Mouse (Mus musculus) spleen, adult 18-20 months (tissue): Measurements from ENCODE around the gene St5.

Experiments
- DNase-seq, 2 experiments: peaks; one replicate each; pipeline ENCODE4 v3.0.0; 2022; ENCODE audit warnings: mixed read lengths in 2 of 2

Gene St5

GRCm38 (mm10) chr7:109636086-109636792, 67.2 kb downstream of the St5 start:
- DNase-seq: no peak

GRCm38 (mm10) chr7:109633404-109634085, 69.9 kb downstream of the St5 start:
- no peak for DNase-seq

GRCm38 (mm10) chr7:109631330-109631729, 72.1 kb downstream of the St5 start:
- no peak for DNase-seq

- no peak for DNase-seq
These were observed 73.3 kb downstream of the St5 start for GRCm38 (mm10) chr7:109629871-109630778.

- no peak for DNase-seq
These were observed 74.3 kb downstream of the St5 start for GRCm38 (mm10) chr7:109628935-109629609.

GRCm38 (mm10) chr7:109627851-109628250, 75.6 kb downstream of the St5 start:
- no peak for DNase-seq

- no peak for DNase-seq
These were observed 81.1 kb downstream of the St5 start for GRCm38 (mm10) chr7:109622234-109622838.

GRCm38 (mm10) chr7:109620967-109621366, 82.4 kb downstream of the St5 start:
- DNase-seq: no peak

GRCm38 (mm10) chr7:109620288-109620687, 83.1 kb downstream of the St5 start:
- DNase-seq: no peak

- DNase-seq: peak; percentile 25 to 66
These were observed 84.7 kb downstream of the St5 start for GRCm38 (mm10) chr7:109618721-109619120.

GRCm38 (mm10) chr7:109617838-109618237, 85.6 kb downstream of the St5 start:
- no peak for DNase-seq

GRCm38 (mm10) chr7:109616034-109616979, 87.1 kb downstream of the St5 start:
- DNase-seq: no peak

- no peak for DNase-seq
These were observed 87.8 kb downstream of the St5 start for GRCm38 (mm10) chr7:109615601-109616000.

- DNase-seq: no peak
These were observed 88.5 kb downstream of the St5 start for GRCm38 (mm10) chr7:109614939-109615338.

- DNase-seq: no peak
These were observed 89.8 kb downstream of the St5 start for GRCm38 (mm10) chr7:109613531-109614021.

- DNase-seq: no peak
These were observed 90.4 kb downstream of the St5 start for GRCm38 (mm10) chr7:109613051-109613450.

GRCm38 (mm10) chr7:109612531-109612930, 90.9 kb downstream of the St5 start:
- no peak for DNase-seq

GRCm38 (mm10) chr7:109610348-109610747, 93.1 kb downstream of the St5 start:
- DNase-seq: no peak

- no peak for DNase-seq
These were observed 93.7 kb downstream of the St5 start for GRCm38 (mm10) chr7:109609565-109610345.

GRCm38 (mm10) chr7:109608831-109609230, 94.6 kb downstream of the St5 start:
- DNase-seq: no peak
